ENCODE assay signal across 9 mouse cellular contexts in the genomic region with DNA sequence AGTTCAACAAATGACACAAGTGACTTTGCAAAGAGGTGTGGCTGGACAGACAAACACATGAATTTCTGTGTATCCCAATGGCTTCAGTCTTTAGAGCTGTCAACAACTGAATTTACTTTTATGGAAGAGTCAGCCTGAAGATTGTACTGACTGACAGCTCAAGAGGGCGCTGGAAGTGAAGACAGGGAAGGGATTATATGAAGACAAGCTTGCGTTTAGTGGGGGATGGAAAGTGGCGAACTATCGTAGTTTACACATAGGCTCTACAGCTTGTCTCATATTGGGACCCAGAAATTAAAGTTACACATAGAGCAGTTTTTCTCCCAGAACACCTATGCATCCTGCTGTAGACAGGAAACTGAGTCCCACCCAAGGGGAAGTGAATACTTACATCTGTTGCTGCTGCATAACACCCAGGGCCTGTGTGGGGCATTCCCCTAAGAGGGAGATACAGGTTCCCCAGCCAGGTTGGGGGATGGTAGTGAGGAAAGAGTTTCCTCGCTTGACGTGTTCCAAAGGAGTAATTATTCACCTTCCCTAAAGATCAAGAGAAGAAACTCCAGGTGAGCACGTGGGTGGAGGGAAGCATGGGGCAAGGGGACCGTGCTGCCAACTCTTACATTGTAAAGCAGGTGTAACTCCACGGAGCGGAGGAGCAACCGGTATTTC. TPM values are rescaled to one million over a fixed set of nuclear protein-coding genes. Genes with fewer than 3 reads are reported as not detected.
DNase-seq lines count a peak whose midpoint lies in the region; ATAC-seq and TF ChIP-seq lines count a peak whose summit lies in the region.
"Had no signal": no experiment of that assay in that cellular context is flagged by ENCODE, and none has a peak within 500 bp of the region (broad histone marks: within the 10 kb centered on the region; RNA-seq: fewer than 3 reads in every experiment).

No protein-coding gene starts in this region.

- no peak for DNase-seq in liver, postnatal 0 days
- DNase-seq in embryonic facial prominence, embryonic 11.5 days (ENCODE audit: low spot score) = peak; percentile 3
- no peak for DNase-seq in intestine, embryonic 14.5 days (ENCODE audit: low spot score)
- DNase-seq in adrenal gland, adult 18-20 months (ENCODE audit: low spot score in 2 of 2) = no peak
- DNase-seq in urinary bladder, adult 2 months (ENCODE audit: low spot score) = no peak
- no peak for DNase-seq in retina, embryonic 14.5 days (ENCODE audit: low spot score)

- no peaks in the 10 kb centered on the region; the same call in 1 of the 2 replicates for H3K27me3 ChIP-seq in liver, embryonic 12.5 days (replicated peaks)
- H3K27me3 ChIP-seq in liver, postnatal 0 days (ENCODE audit: insufficient read depth, low read length) = no peaks in the 10 kb centered on the region
- H3K27me3 ChIP-seq in embryonic facial prominence, embryonic 11.5 days (ENCODE audit: control insufficient read depth, insufficient read depth, low read length) = no peaks in the 10 kb centered on the region
- no peaks in the 10 kb centered on the region for H3K27me3 ChIP-seq in intestine, embryonic 14.5 days (replicated peaks; ENCODE audit: control insufficient read depth, insufficient read depth, low read length)
- no peaks in the 10 kb centered on the region for H3K27me3 ChIP-seq in neural tube, embryonic 14.5 days (ENCODE audit: control insufficient read depth, insufficient read depth, low read length)

- H3K4me2 ChIP-seq in liver, embryonic 12.5 days = peak overlapping the region; percentile 23; the same call in 1 of the 2 replicates
- H3K4me2 ChIP-seq in liver, postnatal 0 days (ENCODE audit: low read depth, low read length) = no peak overlapping the region; the same call in 1 of the 2 replicates
- H3K4me2 ChIP-seq in embryonic facial prominence, embryonic 11.5 days (ENCODE audit: low read depth, low read length) = peak overlapping the region; percentile 32
- peak overlapping the region; percentile 36 for H3K4me2 ChIP-seq in intestine, embryonic 14.5 days (ENCODE audit: low read length)
- H3K4me2 ChIP-seq in neural tube, embryonic 14.5 days (ENCODE audit: low read depth, low read length) = peak overlapping the region; percentile 42

- H3K9ac ChIP-seq in liver, embryonic 12.5 days = no peak overlapping the region
- H3K9ac ChIP-seq in liver, postnatal 0 days (replicated peaks) = no peak overlapping the region
- H3K9ac ChIP-seq in embryonic facial prominence, embryonic 11.5 days (replicated peaks; ENCODE audit: low read length) = no peak overlapping the region
- no peak overlapping the region for H3K9ac ChIP-seq in intestine, embryonic 14.5 days (ENCODE audit: low read length)
- 0 out of 2 replicates have a peak overlapping the region, but pooled peaks have one; percentile 21 for H3K9ac ChIP-seq in neural tube, embryonic 14.5 days (replicated peaks; ENCODE audit: low read depth, low read length)

- no peaks in the 10 kb centered on the region for H3K4me1 ChIP-seq in liver, embryonic 12.5 days
- 0 out of 2 replicates have a peak, but pooled peaks cover 2% of the 10 kb centered on the region for H3K4me1 ChIP-seq in liver, postnatal 0 days (ENCODE audit: insufficient read depth)
- H3K4me1 ChIP-seq in embryonic facial prominence, embryonic 11.5 days (ENCODE audit: control insufficient read depth, insufficient read depth, low read length) = 0 out of 2 replicates have a peak, but pooled peaks cover 3% of the 10 kb centered on the region
- H3K4me1 ChIP-seq in intestine, embryonic 14.5 days (replicated peaks; ENCODE audit: control insufficient read depth, insufficient read depth, low read length) = no peaks in the 10 kb centered on the region
- no peaks in the 10 kb centered on the region for H3K4me1 ChIP-seq in neural tube, embryonic 14.5 days (ENCODE audit: control insufficient read depth, insufficient read depth, low read length)

- ATAC-seq in liver, embryonic 12.5 days = no peak
- ATAC-seq in liver, postnatal 0 days = no peak
- ATAC-seq in embryonic facial prominence, embryonic 11.5 days (replicated peaks; ENCODE audit: insufficient number of reproducible peaks, low FRiP score, low TSS enrichment, low read depth) = peak; percentile 39; the same call in 1 of the 2 replicates
- peak; percentile 27; the same call in 1 of the 2 replicates for ATAC-seq in intestine, embryonic 14.5 days (replicated peaks; ENCODE audit: low FRiP score, low TSS enrichment, low read depth)
- ATAC-seq in neural tube, embryonic 14.5 days (ENCODE audit: low read depth) = peak; percentile 41; the same call in 1 of the 2 replicates

- no peak for TF ChIP-seq EP300 in liver, postnatal 0 days (IDR thresholded peaks at IDR 0.05; ENCODE audit: low read depth)

- no peak for TF ChIP-seq CTCF in liver, postnatal 0 days (IDR thresholded peaks at IDR 0.05; ENCODE audit: low read depth)

- no peak overlapping the region for H3K4me3 ChIP-seq in liver, embryonic 12.5 days
- no peak overlapping the region for H3K4me3 ChIP-seq in liver, postnatal 0 days (ENCODE audit: low read depth, low read length)
- H3K4me3 ChIP-seq in embryonic facial prominence, embryonic 11.5 days (ENCODE audit: low read depth, low read length) = no peak overlapping the region
- no peak overlapping the region for H3K4me3 ChIP-seq in intestine, embryonic 14.5 days (ENCODE audit: low read depth, low read length)
- 0 out of 2 replicates have a peak overlapping the region, but pooled peaks have one; percentile 9 for H3K4me3 ChIP-seq in neural tube, embryonic 14.5 days (ENCODE audit: low read depth, low read length)

- 22% methylated on average over 11 of the region's 11 CpGs for WGBS in liver, embryonic 12.5 days (ENCODE audit: insufficient replicate concordance)
- 28% methylated on average over 11 of the region's 11 CpGs for WGBS in liver, postnatal 0 days (ENCODE audit: insufficient replicate concordance)
- WGBS in embryonic facial prominence, embryonic 11.5 days = 13% methylated on average over 11 of the region's 11 CpGs
- 17% methylated on average over 11 of the region's 11 CpGs for WGBS in intestine, embryonic 14.5 days
- 21% methylated on average over 11 of the region's 11 CpGs for WGBS in neural tube, embryonic 14.5 days

- H3K9me3 ChIP-seq in liver, embryonic 12.5 days (replicated peaks) = no peaks in the 10 kb centered on the region
- no peaks in the 10 kb centered on the region for H3K9me3 ChIP-seq in liver, postnatal 0 days (ENCODE audit: low read length)
- H3K9me3 ChIP-seq in embryonic facial prominence, embryonic 11.5 days (replicated peaks; ENCODE audit: control insufficient read depth, low read length) = no peaks in the 10 kb centered on the region
- no peaks in the 10 kb centered on the region for H3K9me3 ChIP-seq in intestine, embryonic 14.5 days (ENCODE audit: control insufficient read depth, low read length)
- H3K9me3 ChIP-seq in neural tube, embryonic 14.5 days (ENCODE audit: control insufficient read depth, low read length) = no peaks in the 10 kb centered on the region

- H3K27ac ChIP-seq in liver, embryonic 12.5 days = no peak overlapping the region
- H3K27ac ChIP-seq in liver, postnatal 0 days (ENCODE audit: low read depth) = no peak overlapping the region
- no peak overlapping the region for H3K27ac ChIP-seq in embryonic facial prominence, embryonic 11.5 days (replicated peaks; ENCODE audit: low read depth, low read length)
- H3K27ac ChIP-seq in intestine, embryonic 14.5 days (ENCODE audit: low read depth) = no peak overlapping the region
- H3K27ac ChIP-seq in neural tube, embryonic 14.5 days (ENCODE audit: low read depth, low read length) = no peak overlapping the region

- no peaks in the 10 kb centered on the region for H3K36me3 ChIP-seq in liver, embryonic 12.5 days
- H3K36me3 ChIP-seq in liver, postnatal 0 days (replicated peaks; ENCODE audit: insufficient read depth, low read length) = no peaks in the 10 kb centered on the region
- no peaks in the 10 kb centered on the region for H3K36me3 ChIP-seq in embryonic facial prominence, embryonic 11.5 days (replicated peaks; ENCODE audit: control insufficient read depth, insufficient read depth, low read depth, low read length)
- H3K36me3 ChIP-seq in intestine, embryonic 14.5 days (ENCODE audit: control insufficient read depth, insufficient read depth, low read length) = no peaks in the 10 kb centered on the region
- H3K36me3 ChIP-seq in neural tube, embryonic 14.5 days (ENCODE audit: control insufficient read depth, insufficient read depth, low read length) = no peaks in the 10 kb centered on the region

RNA-seq across cellular contexts. Expression of gene Pifo, which starts 13.6 kb away (rescaled TPM):
- polyA plus RNA-seq in liver, embryonic 12.5 days (2016; fragmentation: Nextera tagmentation; extraction: Ambion mirVana) = not detected in 2 replicates
- not detected in 2 replicates for polyA plus RNA-seq in liver, postnatal 0 days (2015; fragmentation: Nextera tagmentation; extraction: Ambion mirVana)
- not detected in 2 replicates for polyA plus RNA-seq in embryonic facial prominence, embryonic 11.5 days (2014; fragmentation: Nextera tagmentation; extraction: Ambion mirVana)
- polyA plus RNA-seq in intestine, embryonic 14.5 days (2014; fragmentation: Nextera tagmentation; extraction: Ambion mirVana) = not detected in 2 replicates
- 3.1 and 3.6 TPM in 2 replicates for polyA plus RNA-seq in neural tube, embryonic 14.5 days (2014; fragmentation: Nextera tagmentation; extraction: Ambion mirVana)
- total RNA-seq in adrenal gland, adult 18-20 months (2021) = not detected
- polyA plus RNA-seq in urinary bladder, adult 2 months (2012; rRNA removed) = not detected in 2 replicates

RNA-seq across cellular contexts. Expression of gene Ovgp1, which starts 27.3 kb away (rescaled TPM):
- 0.45 and 0.77 TPM in 2 replicates for polyA plus RNA-seq in liver, embryonic 12.5 days (2016; fragmentation: Nextera tagmentation; extraction: Ambion mirVana)
- 0.28 and 0.40 TPM in 2 replicates for polyA plus RNA-seq in liver, postnatal 0 days (2015; fragmentation: Nextera tagmentation; extraction: Ambion mirVana)
- 1.9 and 2.1 TPM in 2 replicates for polyA plus RNA-seq in embryonic facial prominence, embryonic 11.5 days (2014; fragmentation: Nextera tagmentation; extraction: Ambion mirVana)
- polyA plus RNA-seq in intestine, embryonic 14.5 days (2014; fragmentation: Nextera tagmentation; extraction: Ambion mirVana) = 1.1 and 1.8 TPM in 2 replicates
- polyA plus RNA-seq in neural tube, embryonic 14.5 days (2014; fragmentation: Nextera tagmentation; extraction: Ambion mirVana) = 5.9 and 7.0 TPM in 2 replicates
- total RNA-seq in adrenal gland, adult 18-20 months (2021) = under 1 TPM; 0.48 to 0.93 TPM
- polyA plus RNA-seq in urinary bladder, adult 2 months (2012; rRNA removed) = 3.1 and 4.2 TPM in 2 replicates

RNA-seq across cellular contexts. Expression of gene Chil5, which starts 31.8 kb away (rescaled TPM):
- polyA plus RNA-seq in liver, embryonic 12.5 days (2016; fragmentation: Nextera tagmentation; extraction: Ambion mirVana) = not detected in 2 replicates
- polyA plus RNA-seq in liver, postnatal 0 days (2015; fragmentation: Nextera tagmentation; extraction: Ambion mirVana) = 0.33 and 0.38 TPM in 2 replicates
- 0.29 TPM in 1 of 2 replicates, not detected in the other for polyA plus RNA-seq in embryonic facial prominence, embryonic 11.5 days (2014; fragmentation: Nextera tagmentation; extraction: Ambion mirVana)
- 0.19 TPM in 1 of 2 replicates, not detected in the other for polyA plus RNA-seq in intestine, embryonic 14.5 days (2014; fragmentation: Nextera tagmentation; extraction: Ambion mirVana)
- polyA plus RNA-seq in neural tube, embryonic 14.5 days (2014; fragmentation: Nextera tagmentation; extraction: Ambion mirVana) = not detected in 2 replicates
- not detected for total RNA-seq in adrenal gland, adult 18-20 months (2021)
- polyA plus RNA-seq in urinary bladder, adult 2 months (2012; rRNA removed) = 0.06 and 0.15 TPM in 2 replicates
- total RNA-seq: layer of hippocampus, adult 18-20 months had no signal

RNA-seq across cellular contexts. Expression of gene Atp5f1, which starts 40.9 kb away (rescaled TPM):
- 368 TPM in 2 replicates for polyA plus RNA-seq in liver, embryonic 12.5 days (2016; fragmentation: Nextera tagmentation; extraction: Ambion mirVana)
- polyA plus RNA-seq in liver, postnatal 0 days (2015; fragmentation: Nextera tagmentation; extraction: Ambion mirVana) = 436 and 461 TPM in 2 replicates
- polyA plus RNA-seq in embryonic facial prominence, embryonic 11.5 days (2014; fragmentation: Nextera tagmentation; extraction: Ambion mirVana) = 561 and 575 TPM in 2 replicates
- 498 and 500 TPM in 2 replicates for polyA plus RNA-seq in intestine, embryonic 14.5 days (2014; fragmentation: Nextera tagmentation; extraction: Ambion mirVana)
- 594 and 601 TPM in 2 replicates for polyA plus RNA-seq in neural tube, embryonic 14.5 days (2014; fragmentation: Nextera tagmentation; extraction: Ambion mirVana)
- 100 to 1,000 TPM; 342 to 391 TPM for total RNA-seq in adrenal gland, adult 18-20 months (2021)
- 206 and 214 TPM in 2 replicates for polyA plus RNA-seq in urinary bladder, adult 2 months (2012; rRNA removed)

RNA-seq across cellular contexts. Expression of gene Wdr77, which starts 41.7 kb away (rescaled TPM):
- polyA plus RNA-seq in liver, embryonic 12.5 days (2016; fragmentation: Nextera tagmentation; extraction: Ambion mirVana) = 86.6 and 90.0 TPM in 2 replicates
- 28.9 and 32.4 TPM in 2 replicates for polyA plus RNA-seq in liver, postnatal 0 days (2015; fragmentation: Nextera tagmentation; extraction: Ambion mirVana)
- polyA plus RNA-seq in embryonic facial prominence, embryonic 11.5 days (2014; fragmentation: Nextera tagmentation; extraction: Ambion mirVana) = 117 and 127 TPM in 2 replicates
- 159 and 169 TPM in 2 replicates for polyA plus RNA-seq in intestine, embryonic 14.5 days (2014; fragmentation: Nextera tagmentation; extraction: Ambion mirVana)
- polyA plus RNA-seq in neural tube, embryonic 14.5 days (2014; fragmentation: Nextera tagmentation; extraction: Ambion mirVana) = 89.6 and 91.4 TPM in 2 replicates
- total RNA-seq in adrenal gland, adult 18-20 months (2021) = 10 to 100 TPM; 44.0 to 66.5 TPM
- polyA plus RNA-seq in urinary bladder, adult 2 months (2012; rRNA removed) = 40.7 and 44.1 TPM in 2 replicates

Comparison
In these comparisons a context has a peak if more than half of its experiments do, and no peak if none do; other contexts are left out.
1. ATAC-seq: peak in embryonic facial prominence, embryonic 11.5 days (single experiment), intestine, embryonic 14.5 days (single experiment) and neural tube, embryonic 14.5 days (single experiment); none in liver, embryonic 12.5 days (single experiment) and liver, postnatal 0 days (single experiment).